Mouse (Mus musculus) c-Kit-positive CD71-positive TER-119-negative erythroid progenitor cells, embryonic 14.5 days (primary cell): ENCODE measurements around the gene Pfdn2.
"Not testable (repeated sequence)": the region's sequence is repeated elsewhere in the genome, so short reads cannot be mapped to it uniquely, and the experiment has no call there.

Experiments used
- DNase-seq: peaks from one replicate; pipeline ENCODE4 v3.0.0-alpha.2; 2013; ENCODE audit warnings: low read depth

Pfdn2 gene

GRCm38 (mm10) chr1:171345225-171346094, at the start of gene Pfdn2, which contains the start of gene Nit1:
Pfdn2 (plus strand) TSS chr1:171345670.
Nit1 (minus strand) TSS chr1:171345646.
- peak; percentile 87 for DNase-seq

GRCm38 (mm10) chr1:171298226-171298625, 47.2 kb upstream of the Pfdn2 start:
- DNase-seq, result no peak

GRCm38 (mm10) chr1:171306157-171306556, 39.3 kb upstream of the Pfdn2 start:
- DNase-seq, result not testable (repeated sequence)

GRCm38 (mm10) chr1:171309321-171309720, 36.1 kb upstream of the Pfdn2 start:
- no peak for DNase-seq

GRCm38 (mm10) chr1:171319748-171320147, 25.7 kb upstream of the Pfdn2 start:
- no peak for DNase-seq

- no peak for DNase-seq
Measured at GRCm38 (mm10) chr1:171320151-171320550, 25.3 kb upstream of the Pfdn2 start.

- no peak for DNase-seq
Measured at GRCm38 (mm10) chr1:171321415-171321814, 24.1 kb upstream of the Pfdn2 start.

- DNase-seq, result no peak
Measured at GRCm38 (mm10) chr1:171322012-171322411, 23.5 kb upstream of the Pfdn2 start.

- DNase-seq, result no peak
Measured at GRCm38 (mm10) chr1:171325571-171325970, 19.9 kb upstream of the Pfdn2 start.

GRCm38 (mm10) chr1:171326588-171326987, 18.9 kb upstream of the Pfdn2 start:
- DNase-seq, result not testable (repeated sequence)

- DNase-seq, result no peak
Measured at GRCm38 (mm10) chr1:171328244-171328643, 17.2 kb upstream of the Pfdn2 start.

- peak; percentile 76 for DNase-seq
Measured at GRCm38 (mm10) chr1:171328839-171329432, 16.5 kb upstream of the Pfdn2 start, which contains the start of gene Dedd. Dedd (plus strand) TSS chr1:171329145.

- no peak for DNase-seq
Measured at GRCm38 (mm10) chr1:171329433-171330215, 15.8 kb upstream of the Pfdn2 start.

- DNase-seq, result no peak
Measured at GRCm38 (mm10) chr1:171330216-171330560, 15.3 kb upstream of the Pfdn2 start.

GRCm38 (mm10) chr1:171342262-171343207, 2.9 kb upstream of the Pfdn2 start:
- DNase-seq, result no peak

- DNase-seq, result no peak
Measured at GRCm38 (mm10) chr1:171343922-171344677, 1.4 kb upstream of the Pfdn2 start.

- no peak for DNase-seq
Measured at GRCm38 (mm10) chr1:171344715-171345114, 755 bp upstream of the Pfdn2 start.

GRCm38 (mm10) chr1:171346095-171346450, 603 bp downstream of the Pfdn2 start:
- no peak for DNase-seq

- DNase-seq, result no peak
Measured at GRCm38 (mm10) chr1:171348665-171349064, 3.2 kb downstream of the Pfdn2 start.

GRCm38 (mm10) chr1:171349210-171349609, 3.7 kb downstream of the Pfdn2 start:
- DNase-seq, result no peak
